Mouse (Mus musculus) liver, adult 2 months (tissue): ENCODE measurements around the gene Cdk5r1.

Experiments
- CTCF ChIP-seq: fragments of 200-500 bp; IDR thresholded peaks from 2 replicates; pipeline ENCODE4 v1.5.1; 2011; ENCODE audit warnings: low read depth, low read length, control low read depth
- POLR2A ChIP-seq: fragments of 200-500 bp; IDR thresholded peaks from 2 replicates; pipeline ENCODE4 v1.6.1; 2011; ENCODE audit warnings: low read length, control low read depth; ENCODE audit not compliant: insufficient read depth; ENCODE audit errors: extremely low read depth

- TF ChIP-seq POLR2A (no peak), CTCF (no peak)
Observed at GRCm38 (mm10) chr11:80477341-80478199, 747 bp downstream of the Cdk5r1 start.
